Mouse (Mus musculus) forebrain, embryonic 15.5 days (tissue): ENCODE data around the gene Ifi213. TPM values are rescaled to one million over a fixed set of nuclear protein-coding genes. Genes with fewer than 3 reads are reported as not detected.
"Not testable (repeated sequence)": the region's sequence is repeated elsewhere in the genome, so short reads cannot be mapped to it uniquely, and the experiment has no call there.

Experiments used
- ATAC-seq: fragments of 200-750 bp; cut with Nextera tagmentation; replicated peaks from 2 replicates; pipeline ENCODE4 v1.8.0; 2017; ENCODE audit warnings: mild to moderate bottlenecking, moderate TSS enrichment, moderate library complexity
- H3K27ac ChIP-seq: fragments of 300-500 bp; sonication (generic); replicated peaks from 2 replicates; pipeline ENCODE4 v1.5.1; 2015; ENCODE audit warnings: mild to moderate bottlenecking, inconsistent platforms
- H3K27me3 ChIP-seq: fragments of 300-500 bp; sonication (generic); 2 replicates; pipeline ENCODE4 v1.6.1; 2015; ENCODE audit warnings: inconsistent platforms
- H3K36me3 ChIP-seq: fragments of 300-500 bp; sonication (generic); 2 replicates; pipeline ENCODE4 v1.6.1; 2015; ENCODE audit warnings: mild to moderate bottlenecking, inconsistent platforms
- H3K4me1 ChIP-seq: fragments of 300-500 bp; sonication (generic); 2 replicates; pipeline ENCODE4 v1.6.1; 2015; ENCODE audit warnings: inconsistent platforms
- H3K4me2 ChIP-seq: fragments of 300-500 bp; sonication (generic); replicated peaks from 2 replicates; pipeline ENCODE4 v1.6.1; 2015; ENCODE audit warnings: mild to moderate bottlenecking, inconsistent platforms
- H3K4me3 ChIP-seq: fragments of 300-500 bp; sonication (generic); 2 replicates; pipeline ENCODE4 v1.5.1; 2015; ENCODE audit warnings: mild to moderate bottlenecking, inconsistent platforms
- H3K9ac ChIP-seq: fragments of 300-500 bp; sonication (generic); replicated peaks from 2 replicates; pipeline ENCODE4 v1.6.1; 2015; ENCODE audit warnings: mild to moderate bottlenecking, inconsistent platforms
- H3K9me3 ChIP-seq: fragments of 300-500 bp; sonication (generic); 2 replicates; pipeline ENCODE4 v1.6.1; 2016; ENCODE audit warnings: inconsistent platforms
- WGBS: fragments of 180-500 bp; shearing (Covaris S2); methylation state at CpG from one replicate; pipeline ENCODE4 v1.1.7; 2015; ENCODE audit warnings: mixed read lengths; 5-methylcytosine and 5-hydroxymethylcytosine counted together
- polyA plus RNA-seq: library from polyadenylated mRNA; unstranded; fragments of >200 nt; fragmentation: Nextera tagmentation; extraction: Ambion mirVana; gene quantifications from 2 replicates; pipeline ENCODE4 v1.2.1, GENCODE M21; 2015

The Ifi213 gene
- polyA plus RNA-seq: not detected in 2 replicates

- ATAC-seq, H3K36me3 ChIP-seq, H3K9ac ChIP-seq, H3K4me3 ChIP-seq, H3K27ac ChIP-seq, H3K9me3 ChIP-seq, H3K4me2 ChIP-seq, H3K4me1 ChIP-seq, H3K27me3 ChIP-seq: not testable (repeated sequence)
- WGBS: 73% methylated on average over 3 of the region's 3 CpGs
Measured at GRCm38 (mm10) chr1:173598838-173599494, at the start of gene Ifi213. Gene Ifi213 (minus strand): TSS chr1:173599274.

DNA sequence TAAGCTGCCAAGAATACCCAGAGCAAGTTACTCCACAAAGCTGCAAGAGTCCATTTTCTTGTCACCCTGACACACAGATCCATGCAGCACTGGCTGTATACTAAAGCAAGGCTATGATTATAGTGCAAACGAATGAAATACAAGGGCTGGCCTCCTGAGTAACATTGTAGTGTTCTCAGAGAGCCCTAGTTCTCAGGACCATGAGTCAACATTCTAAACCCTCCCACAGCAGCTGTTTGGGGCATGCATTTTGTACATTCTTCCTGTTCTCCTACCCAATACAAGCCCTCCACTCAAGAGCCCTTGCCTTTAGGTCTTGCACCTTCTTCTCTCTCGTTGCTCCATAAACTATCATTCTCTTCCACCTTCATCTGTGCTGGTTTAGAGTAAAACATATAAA, 46.3 kb upstream of the Ifi213 start:
- Histone ChIP-seq H3K9ac (no peak overlapping the region), H3K9me3 (no peaks in the 10 kb centered on the region), H3K27ac (no peak overlapping the region), H3K4me3 (no peak overlapping the region), H3K36me3 (no peaks in the 10 kb centered on the region), H3K4me2 (no peak overlapping the region), H3K4me1 (no peaks in the 10 kb centered on the region), H3K27me3 (no peaks in the 10 kb centered on the region)
- ATAC-seq: no peak
- WGBS: 81% methylated on average over 2 of the region's 2 CpGs

GRCm38 (mm10) chr1:173633969-173634645, 35.0 kb upstream of the Ifi213 start:
- 91% methylated on average over 5 of the region's 5 CpGs for WGBS
- Histone ChIP-seq H3K27ac (no peak overlapping the region), H3K9me3 (no peaks in the 10 kb centered on the region), H3K4me2 (no peak overlapping the region), H3K4me3 (no peak overlapping the region), H3K36me3 (no peaks in the 10 kb centered on the region), H3K9ac (no peak overlapping the region), H3K4me1 (no peaks in the 10 kb centered on the region), H3K27me3 (no peaks in the 10 kb centered on the region)
- no peak for ATAC-seq

DNA sequence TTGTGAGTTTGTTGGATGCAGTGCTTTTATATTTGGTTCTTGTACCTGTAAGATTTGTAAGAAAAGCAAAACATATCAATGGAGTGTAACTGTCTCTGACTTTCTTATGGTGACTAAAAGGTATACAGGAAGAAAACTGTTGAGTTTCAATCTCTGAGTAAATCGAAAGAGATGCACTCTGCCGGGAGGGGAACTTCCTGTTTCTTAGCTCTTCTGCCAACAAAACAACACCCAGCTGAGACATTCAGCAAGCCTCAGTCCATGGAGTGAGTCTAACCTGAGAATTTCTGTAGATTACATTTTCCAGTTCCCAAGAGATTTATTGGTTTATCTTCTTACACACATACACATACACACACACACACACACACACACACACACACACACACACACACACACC, 31.5 kb upstream of the Ifi213 start, which contains the start of gene Ifi209:
TSS of gene Ifi209 (plus strand) at position 296 of the 400 bp plus-strand sequence.
- not testable (repeated sequence) for H3K36me3 ChIP-seq, H3K27ac ChIP-seq, H3K4me3 ChIP-seq, H3K4me2 ChIP-seq, H3K27me3 ChIP-seq, H3K9ac ChIP-seq, ATAC-seq, H3K9me3 ChIP-seq, H3K4me1 ChIP-seq
- WGBS: 87% methylated on average over 2 of the region's 2 CpGs

GRCm38 (mm10) chr1:173626686-173627085, 27.6 kb upstream of the Ifi213 start:
- no peak for ATAC-seq
- 79% methylated on average over 2 of the region's 2 CpGs for WGBS
- Histone ChIP-seq H3K4me1 (no peaks in the 10 kb centered on the region), H3K36me3 (no peaks in the 10 kb centered on the region), H3K9me3 (no peaks in the 10 kb centered on the region), H3K9ac (no peak overlapping the region), H3K27ac (no peak overlapping the region), H3K4me2 (no peak overlapping the region), H3K27me3 (no peaks in the 10 kb centered on the region), H3K4me3 (no peak overlapping the region)

DNA sequence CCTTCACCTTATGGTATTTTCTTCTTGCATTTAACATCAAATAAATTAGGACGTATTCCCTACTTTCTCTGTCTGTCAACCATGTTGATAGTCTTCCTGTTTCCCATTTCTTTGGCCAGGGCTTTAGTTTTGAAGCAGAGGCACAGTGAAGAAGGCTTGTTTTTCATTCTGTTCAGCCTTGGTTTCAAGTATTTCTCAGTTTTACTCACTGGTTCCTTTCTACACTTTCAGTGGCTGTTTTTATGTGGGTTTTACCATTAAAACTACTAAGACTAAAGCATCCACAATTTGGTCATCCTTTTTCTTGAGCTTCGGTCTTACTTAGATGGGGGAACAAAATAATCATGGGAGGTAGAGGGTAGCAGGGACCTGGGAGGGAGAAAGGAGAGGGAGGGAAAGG, 25.0 kb upstream of the Ifi213 start:
- Histone ChIP-seq H3K36me3 (no peaks in the 10 kb centered on the region), H3K9ac (no peak overlapping the region), H3K4me3 (no peak overlapping the region), H3K27me3 (no peaks in the 10 kb centered on the region), H3K4me2 (no peak overlapping the region), H3K9me3 (no peaks in the 10 kb centered on the region), H3K4me1 (no peaks in the 10 kb centered on the region), H3K27ac (no peak overlapping the region)
- 87% methylated on average over 2 of the region's 2 CpGs for WGBS
- ATAC-seq: no peak

GRCm38 (mm10) chr1:173622216-173622615, 23.1 kb upstream of the Ifi213 start:
- not testable (repeated sequence) for H3K4me1 ChIP-seq, H3K9ac ChIP-seq, H3K4me3 ChIP-seq, H3K36me3 ChIP-seq, H3K9me3 ChIP-seq, ATAC-seq, H3K27ac ChIP-seq, H3K27me3 ChIP-seq, H3K4me2 ChIP-seq
- 88% methylated on average over 2 of the region's 2 CpGs for WGBS

- H3K9ac ChIP-seq, H3K4me1 ChIP-seq, H3K27ac ChIP-seq, ATAC-seq, H3K4me3 ChIP-seq, H3K36me3 ChIP-seq, H3K27me3 ChIP-seq, H3K9me3 ChIP-seq, H3K4me2 ChIP-seq: not testable (repeated sequence)
- WGBS: 37% methylated on average over 3 of the region's 3 CpGs
Measured at GRCm38 (mm10) chr1:173610291-173610690, 11.2 kb upstream of the Ifi213 start.

DNA sequence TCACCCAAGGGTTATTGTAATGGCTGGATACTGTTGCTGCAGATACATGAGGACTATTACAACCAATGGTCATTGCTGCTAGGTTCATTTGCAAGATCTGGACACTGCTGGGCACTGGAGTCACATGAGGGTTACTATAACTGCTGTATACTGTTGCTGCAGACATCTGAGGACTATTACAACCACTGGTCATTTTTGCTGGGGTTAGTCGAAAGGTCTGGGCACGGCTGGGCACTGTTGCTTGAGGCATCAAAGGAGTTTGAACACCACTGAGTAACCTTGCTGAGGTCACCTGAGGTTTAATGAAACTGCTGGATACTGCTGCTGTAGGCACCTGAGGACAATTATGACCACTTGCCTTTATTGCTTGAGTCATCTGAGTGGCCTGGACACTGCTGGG, 9.4 kb downstream of the Ifi213 start:
- H3K4me3 ChIP-seq, ATAC-seq, H3K36me3 ChIP-seq, H3K9ac ChIP-seq, H3K27me3 ChIP-seq, H3K27ac ChIP-seq, H3K4me1 ChIP-seq, H3K4me2 ChIP-seq, H3K9me3 ChIP-seq: not testable (repeated sequence)
- WGBS: 87% methylated on average over 2 of the region's 2 CpGs

- Histone ChIP-seq H3K4me2 (no peak overlapping the region), H3K36me3 (no peaks in the 10 kb centered on the region), H3K27ac (no peak overlapping the region), H3K9me3 (peaks cover 15% of the 10 kb centered on the region), H3K4me3 (no peak overlapping the region), H3K4me1 (no peaks in the 10 kb centered on the region), H3K9ac (no peak overlapping the region), H3K27me3 (no peaks in the 10 kb centered on the region)
- no peak for ATAC-seq
- WGBS: 95% methylated on average over 26 of the region's 26 CpGs
Measured at GRCm38 (mm10) chr1:173579921-173580585, 19.0 kb downstream of the Ifi213 start.

DNA sequence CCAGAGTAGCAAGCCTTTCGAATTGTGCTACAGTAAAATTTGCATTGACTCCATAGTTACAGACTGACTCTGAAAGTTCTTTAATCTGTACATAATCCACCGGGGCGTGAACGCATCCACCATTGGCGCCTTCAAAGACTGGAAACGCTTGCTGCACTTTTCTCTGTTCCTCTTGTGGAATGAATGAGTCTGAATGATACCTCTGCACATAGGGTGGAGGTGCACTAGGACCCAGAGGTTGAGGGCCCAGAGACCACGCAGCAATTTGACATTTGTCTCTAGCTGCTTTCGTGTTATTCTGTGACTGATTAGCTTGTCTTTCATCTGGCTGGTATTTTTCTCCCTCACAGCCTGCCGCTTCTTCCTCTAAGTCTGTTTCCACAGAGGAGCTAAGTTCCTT, 20.0 kb downstream of the Ifi213 start:
- Histone ChIP-seq H3K9ac (no peak overlapping the region), H3K27ac (no peak overlapping the region), H3K27me3 (no peaks in the 10 kb centered on the region), H3K4me1 (no peaks in the 10 kb centered on the region), H3K36me3 (no peaks in the 10 kb centered on the region), H3K4me3 (no peak overlapping the region), H3K4me2 (no peak overlapping the region), H3K9me3 (peaks cover 15% of the 10 kb centered on the region)
- no peak for ATAC-seq
- WGBS: 92% methylated on average over 9 of the region's 9 CpGs

DNA sequence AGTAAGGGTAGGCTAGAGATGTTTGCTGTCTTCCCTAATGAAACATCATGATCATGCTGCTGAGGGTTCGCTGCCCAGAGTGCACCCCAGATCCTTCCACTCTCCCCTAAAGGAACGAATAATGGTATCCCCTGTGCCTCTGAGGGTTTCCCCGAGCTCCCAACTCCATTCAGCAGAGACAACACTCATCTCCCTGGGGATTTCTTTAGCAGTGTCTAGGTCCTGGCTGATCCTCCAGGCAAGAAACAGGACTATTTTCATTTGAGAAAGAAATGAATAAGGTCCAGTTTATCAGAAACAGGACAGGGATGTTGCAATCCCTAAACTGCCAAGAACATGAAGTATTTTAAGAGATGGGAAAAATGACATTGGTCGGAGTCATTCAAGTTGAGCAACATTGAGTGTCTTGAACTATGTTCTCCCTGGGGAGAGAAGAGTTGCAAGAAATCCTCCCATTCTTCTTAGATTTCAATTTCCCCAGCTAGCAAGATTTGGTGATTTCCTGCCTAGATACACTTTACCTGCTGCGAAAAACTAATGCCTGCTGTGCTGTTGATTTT, 48.5 kb downstream of the Ifi213 start:
- ATAC-seq, H3K9me3 ChIP-seq, H3K27me3 ChIP-seq, H3K4me3 ChIP-seq, H3K4me1 ChIP-seq, H3K27ac ChIP-seq, H3K9ac ChIP-seq, H3K36me3 ChIP-seq, H3K4me2 ChIP-seq: not testable (repeated sequence)
- 80% methylated on average over 5 of the region's 5 CpGs for WGBS
